Comparison of ENCODE assay signal across 16 mouse cellular contexts in genomic region chr1:156058207-156058606, GRCm38 (mm10).
"Had no signal": no experiment of that assay in that cellular context is flagged by ENCODE, and none has a peak within 500 bp of the region (broad histone marks: within the 10 kb centered on the region; RNA-seq: fewer than 3 reads in every experiment).

No protein-coding gene starts in this region.

- H3K27me3 ChIP-seq: lung, embryonic 15.5 days; megakaryocyte, embryonic 14.5 days; midbrain, embryonic 13.5 days; midbrain, embryonic 15.5 days; neural tube, embryonic 12.5 days; stomach, embryonic 15.5 days had no signal

- H3K4me1 ChIP-seq: lung, embryonic 15.5 days; midbrain, embryonic 13.5 days; midbrain, embryonic 15.5 days; neural tube, embryonic 12.5 days; stomach, embryonic 15.5 days had no signal

- H3K4me3 ChIP-seq: lung, embryonic 15.5 days; megakaryocyte, embryonic 14.5 days; midbrain, embryonic 13.5 days; midbrain, embryonic 15.5 days; neural tube, embryonic 12.5 days; stomach, embryonic 15.5 days had no signal

- H3K27ac ChIP-seq: lung, embryonic 15.5 days; macrophage; midbrain, embryonic 13.5 days; midbrain, embryonic 15.5 days; neural tube, embryonic 12.5 days; stomach, embryonic 15.5 days; stomach, postnatal 0 days had no signal

- DNase-seq: lung, adult 2 months; lung, postnatal 14 days; lung, postnatal 36 days; right cerebral cortex, postnatal 14 days; thymus, adult 2 months; thymus, postnatal 25 days; thymus, postnatal 4 days had no signal

- H3K9ac ChIP-seq: lung, embryonic 15.5 days; midbrain, embryonic 13.5 days; midbrain, embryonic 15.5 days; neural tube, embryonic 12.5 days; stomach, embryonic 15.5 days had no signal

- ATAC-seq: lung, postnatal 0 days; midbrain, embryonic 13.5 days; midbrain, embryonic 15.5 days had no signal

- H3K9me3 ChIP-seq: lung, embryonic 15.5 days; megakaryocyte, embryonic 14.5 days; midbrain, embryonic 13.5 days; midbrain, embryonic 15.5 days; neural tube, embryonic 12.5 days; stomach, embryonic 15.5 days had no signal
